Mouse (Mus musculus) bone marrow macrophage, adult 2 months (primary cell): ENCODE data around the gene Gck.

Experiments
- CTCF ChIP-seq: IDR thresholded peaks from 2 replicates; pipeline ENCODE4 v1.5.1; 2012; ENCODE audit warnings: low read depth, mild to moderate bottlenecking, low read length, moderate library complexity
- POLR2A ChIP-seq: IDR thresholded peaks from 2 replicates; pipeline ENCODE4 v1.6.1; 2012; ENCODE audit warnings: mild to moderate bottlenecking, low read depth, low read length, borderline replicate concordance

- TF ChIP-seq CTCF (no peak), POLR2A (no peak)
Measured at GRCm38 (mm10) chr11:5897839-5898238, 52.0 kb downstream of the Gck start.
